Mouse (Mus musculus): Measurements from ENCODE around the gene Akap1. TPM values are rescaled to one million over a fixed set of nuclear protein-coding genes. Genes with fewer than 3 reads are reported as not detected.
A peak's percentile ranks its signal among the peaks of the same experiment; 100 is the strongest.

Akap1 gene
- 20.2 and 20.9 TPM in 2 replicates for polyA plus RNA-seq (2015; fragmentation: Nextera tagmentation; extraction: Ambion mirVana)

GRCm38 (mm10) chr11:88864458-88865197 lies at the start of gene Akap1:
TSS of gene Akap1 (minus strand) at chr11:88864586.
- Histone ChIP-seq H3K4me1 (peaks cover 16% of the 10 kb centered on the region), H3K4me2 (replicated peaks) (peak within 1 kb of the TSS; percentile 94), H3K9ac (peak within 1 kb of the TSS; percentile 64), H3K36me3 (no peaks in the 10 kb centered on the region), H3K27me3 (no peaks in the 10 kb centered on the region; the same call in 1 of the 2 replicates), H3K9me3 (replicated peaks) (no peaks in the 10 kb centered on the region), H3K27ac (replicated peaks) (peak within 1 kb of the TSS; percentile 90), H3K4me3 (replicated peaks) (peak within 1 kb of the TSS; percentile 62)
- peak; percentile 98 for ATAC-seq (ENCODE audit: insufficient number of reproducible peaks, low FRiP score, low TSS enrichment, low read depth)
- 1% methylated on average over 60 of the region's 60 CpGs for WGBS

- Histone ChIP-seq H3K4me2 (replicated peaks) (no peak overlapping the region), H3K27me3 (no peaks in the 10 kb centered on the region), H3K9me3 (replicated peaks) (no peaks in the 10 kb centered on the region), H3K9ac (no peak overlapping the region), H3K27ac (replicated peaks) (no peak overlapping the region), H3K36me3 (no peaks in the 10 kb centered on the region), H3K4me1 (no peaks in the 10 kb centered on the region), H3K4me3 (replicated peaks) (no peak overlapping the region)
- WGBS = 73% methylated on average over 8 of the region's 8 CpGs
- ATAC-seq (ENCODE audit: insufficient number of reproducible peaks, low FRiP score, low TSS enrichment, low read depth) = no peak
Observed at GRCm38 (mm10) chr11:88909388-88910036, 45.1 kb upstream of the Akap1 start.

GRCm38 (mm10) chr11:88908557-88909211 lies 44.3 kb upstream of the Akap1 start:
- no peak for ATAC-seq (ENCODE audit: insufficient number of reproducible peaks, low FRiP score, low TSS enrichment, low read depth)
- Histone ChIP-seq H3K4me3 (replicated peaks) (no peak overlapping the region), H3K9me3 (replicated peaks) (no peaks in the 10 kb centered on the region), H3K4me2 (replicated peaks) (no peak overlapping the region), H3K9ac (no peak overlapping the region), H3K4me1 (no peaks in the 10 kb centered on the region), H3K36me3 (no peaks in the 10 kb centered on the region), H3K27ac (replicated peaks) (no peak overlapping the region), H3K27me3 (no peaks in the 10 kb centered on the region)
- 97% methylated on average over 1 of the region's 1 CpGs for WGBS

GRCm38 (mm10) chr11:88907886-88908285 lies 43.5 kb upstream of the Akap1 start:
- H3K27me3 ChIP-seq = no peaks in the 10 kb centered on the region
- no peak for ATAC-seq (ENCODE audit: insufficient number of reproducible peaks, low FRiP score, low TSS enrichment, low read depth)

GRCm38 (mm10) chr11:88905621-88906020 lies 41.2 kb upstream of the Akap1 start:
- Histone ChIP-seq H3K27me3 (no peaks in the 10 kb centered on the region), H3K36me3 (no peaks in the 10 kb centered on the region), H3K4me2 (replicated peaks) (no peak overlapping the region), H3K27ac (replicated peaks) (no peak overlapping the region), H3K9me3 (replicated peaks) (no peaks in the 10 kb centered on the region), H3K9ac (no peak overlapping the region), H3K4me3 (replicated peaks) (no peak overlapping the region), H3K4me1 (no peaks in the 10 kb centered on the region)
- no peak for ATAC-seq (ENCODE audit: insufficient number of reproducible peaks, low FRiP score, low TSS enrichment, low read depth)
- WGBS = 22% methylated on average over 2 of the region's 2 CpGs

More at GRCm38 (mm10) chr11:88907886-88908285, 43.5 kb upstream of the Akap1 start:
- no peaks in the 10 kb centered on the region for H3K4me1 ChIP-seq
- no peaks in the 10 kb centered on the region for H3K9me3 ChIP-seq (replicated peaks)
- H3K36me3 ChIP-seq = no peaks in the 10 kb centered on the region
- no peak overlapping the region for H3K27ac ChIP-seq (replicated peaks)
- 95% methylated on average over 7 of the region's 7 CpGs for WGBS
- H3K4me2 ChIP-seq (replicated peaks) = no peak overlapping the region
- H3K4me3 ChIP-seq (replicated peaks) = no peak overlapping the region
- no peak overlapping the region for H3K9ac ChIP-seq

- H3K9ac ChIP-seq = no peak overlapping the region
- no peak for ATAC-seq (ENCODE audit: insufficient number of reproducible peaks, low FRiP score, low TSS enrichment, low read depth)
- H3K27me3 ChIP-seq = no peaks in the 10 kb centered on the region
- 40% methylated on average over 2 of the region's 2 CpGs for WGBS
- H3K27ac ChIP-seq (replicated peaks) = no peak overlapping the region
- no peaks in the 10 kb centered on the region for H3K4me1 ChIP-seq
- H3K4me3 ChIP-seq (replicated peaks) = no peak overlapping the region
- H3K36me3 ChIP-seq = no peaks in the 10 kb centered on the region
- H3K4me2 ChIP-seq (replicated peaks) = no peak overlapping the region
- no peaks in the 10 kb centered on the region for H3K9me3 ChIP-seq (replicated peaks)
Observed at GRCm38 (mm10) chr11:88904080-88904479, 39.7 kb upstream of the Akap1 start.

GRCm38 (mm10) chr11:88902762-88903161 lies 38.4 kb upstream of the Akap1 start:
- no peak overlapping the region for H3K27ac ChIP-seq (replicated peaks)
- H3K4me2 ChIP-seq (replicated peaks) = no peak overlapping the region
- peaks cover 3% of the 10 kb centered on the region; the same call in 1 of the 2 replicates for H3K4me1 ChIP-seq
- no peaks in the 10 kb centered on the region for H3K27me3 ChIP-seq
- no peak overlapping the region for H3K4me3 ChIP-seq (replicated peaks)
- ATAC-seq (ENCODE audit: insufficient number of reproducible peaks, low FRiP score, low TSS enrichment, low read depth) = no peak
- no peaks in the 10 kb centered on the region for H3K9me3 ChIP-seq (replicated peaks)
- WGBS = 74% methylated on average over 6 of the region's 6 CpGs
- H3K36me3 ChIP-seq = no peaks in the 10 kb centered on the region
- no peak overlapping the region for H3K9ac ChIP-seq

GRCm38 (mm10) chr11:88901341-88901802 lies 37.0 kb upstream of the Akap1 start:
- no peak overlapping the region for H3K4me2 ChIP-seq (replicated peaks)
- no peaks in the 10 kb centered on the region for H3K9me3 ChIP-seq (replicated peaks)
- H3K27me3 ChIP-seq = no peaks in the 10 kb centered on the region
- 57% methylated on average over 7 of the region's 7 CpGs for WGBS
- no peak for ATAC-seq (ENCODE audit: insufficient number of reproducible peaks, low FRiP score, low TSS enrichment, low read depth)
- H3K4me1 ChIP-seq = peaks cover 7% of the 10 kb centered on the region; the same call in 1 of the 2 replicates
- no peak overlapping the region for H3K27ac ChIP-seq (replicated peaks)
- no peak overlapping the region for H3K9ac ChIP-seq
- no peaks in the 10 kb centered on the region for H3K36me3 ChIP-seq
- no peak overlapping the region for H3K4me3 ChIP-seq (replicated peaks)

- Histone ChIP-seq H3K27ac (replicated peaks) (no peak overlapping the region), H3K4me2 (replicated peaks) (no peak overlapping the region), H3K9me3 (replicated peaks) (no peaks in the 10 kb centered on the region), H3K27me3 (no peaks in the 10 kb centered on the region), H3K4me3 (replicated peaks) (no peak overlapping the region), H3K36me3 (no peaks in the 10 kb centered on the region), H3K9ac (no peak overlapping the region), H3K4me1 (peaks cover 7% of the 10 kb centered on the region; the same call in 1 of the 2 replicates)
- WGBS = 85% methylated on average over 6 of the region's 6 CpGs
- ATAC-seq (ENCODE audit: insufficient number of reproducible peaks, low FRiP score, low TSS enrichment, low read depth) = no peak
Observed at GRCm38 (mm10) chr11:88899561-88899960, 35.2 kb upstream of the Akap1 start.

GRCm38 (mm10) chr11:88898380-88898763 lies 34.0 kb upstream of the Akap1 start:
- Histone ChIP-seq H3K4me3 (replicated peaks) (no peak overlapping the region), H3K36me3 (no peaks in the 10 kb centered on the region), H3K9me3 (replicated peaks) (no peaks in the 10 kb centered on the region), H3K27ac (replicated peaks) (no peak overlapping the region), H3K9ac (no peak overlapping the region), H3K4me2 (replicated peaks) (no peak overlapping the region), H3K27me3 (no peaks in the 10 kb centered on the region), H3K4me1 (peaks cover 7% of the 10 kb centered on the region; the same call in 1 of the 2 replicates)
- no peak for ATAC-seq (ENCODE audit: insufficient number of reproducible peaks, low FRiP score, low TSS enrichment, low read depth)
- 57% methylated on average over 4 of the region's 4 CpGs for WGBS

All from embryonic facial prominence, embryonic 15.5 days (tissue).